Mouse (Mus musculus) testis, adult 2 months (tissue): ENCODE data around the gene Ptges3.

ENCODE experiments used
- CTCF ChIP-seq: fragments of 200-500 bp; IDR thresholded peaks from 2 replicates; pipeline ENCODE4 v1.5.1; 2012; ENCODE audit warnings: low read depth, mild to moderate bottlenecking, inconsistent platforms, low read length, moderate library complexity; ENCODE audit not compliant: control insufficient read depth, insufficient read depth, insufficient replicate concordance
- POLR2A ChIP-seq: fragments of 200-500 bp; IDR thresholded peaks from 2 replicates; pipeline ENCODE4 v1.6.1; 2012; ENCODE audit warnings: low read depth, mild to moderate bottlenecking, inconsistent platforms, low read length, moderate library complexity; ENCODE audit not compliant: control insufficient read depth

GRCm38 (mm10) chr10:128061109-128061508, 2.4 kb downstream of the Ptges3 start:
- no peak for TF ChIP-seq CTCF
- TF ChIP-seq POLR2A = no peak
